ENCODE assay signal across 8 mouse cellular contexts in genomic region chr4:141545071-141545742, GRCm38 (mm10). TPM values are rescaled to one million over a fixed set of nuclear protein-coding genes. Genes with fewer than 3 reads are reported as not detected.
A peak's percentile ranks its signal among the peaks of the same experiment; 100 is the strongest.
DNase-seq lines count a peak whose midpoint lies in the region; ATAC-seq and TF ChIP-seq lines count a peak whose summit lies in the region.

No protein-coding gene starts in this region.

- dilution Hi-C loops in CH12.LX (cut with MboI; ENCODE audit: extremely low pct_ligation_motif_present, extremely low pct_unique_long_range_greater_than_20kb, low sequenced_read_pairs) = no loop called here

- peak overlapping the region; percentile 98 for H3K27ac ChIP-seq in CH12.LX (ENCODE audit: insufficient read depth, low read depth)
- peak overlapping the region; percentile 100 for H3K27ac ChIP-seq in brown adipose tissue, adult 24 weeks (replicated peaks; ENCODE audit: low read depth, low read length)
- peak overlapping the region; percentile 100 for H3K27ac ChIP-seq in heart, embryonic 12.5 days (ENCODE audit: poor library complexity, severe bottlenecking)
- H3K27ac ChIP-seq in kidney, postnatal 0 days = peak overlapping the region; percentile 100
- H3K27ac ChIP-seq in liver, embryonic 15.5 days (replicated peaks) = peak overlapping the region; percentile 97
- H3K27ac ChIP-seq in neural tube, embryonic 11.5 days (ENCODE audit: low read depth, low read length) = peak overlapping the region; percentile 91

- H3K27me3 ChIP-seq in CH12.LX (replicated peaks) = no peaks in the 10 kb centered on the region
- H3K27me3 ChIP-seq in heart, embryonic 12.5 days (replicated peaks) = no peaks in the 10 kb centered on the region
- H3K27me3 ChIP-seq in kidney, postnatal 0 days (ENCODE audit: insufficient read depth, low read length) = no peaks in the 10 kb centered on the region
- no peaks in the 10 kb centered on the region for H3K27me3 ChIP-seq in liver, embryonic 15.5 days
- no peaks in the 10 kb centered on the region for H3K27me3 ChIP-seq in neural tube, embryonic 11.5 days (ENCODE audit: control insufficient read depth, insufficient read depth, low read length)

- H3K36me3 ChIP-seq in CH12.LX (replicated peaks in 1 of 2; ENCODE audit: control insufficient read depth in 1 of 2, insufficient read depth in 1 of 2, low read length in 1 of 2) = no peaks in the 10 kb centered on the region
- no peaks in the 10 kb centered on the region for H3K36me3 ChIP-seq in heart, embryonic 12.5 days
- no peaks in the 10 kb centered on the region for H3K36me3 ChIP-seq in kidney, postnatal 0 days (ENCODE audit: insufficient read depth, low read length)
- no peaks in the 10 kb centered on the region for H3K36me3 ChIP-seq in liver, embryonic 15.5 days (replicated peaks)
- H3K36me3 ChIP-seq in neural tube, embryonic 11.5 days (ENCODE audit: control insufficient read depth, insufficient read depth, low read length) = no peaks in the 10 kb centered on the region

- H3K9me3 ChIP-seq in CH12.LX (replicated peaks; ENCODE audit: low read length) = no peaks in the 10 kb centered on the region
- H3K9me3 ChIP-seq in heart, embryonic 12.5 days (replicated peaks) = no peaks in the 10 kb centered on the region
- H3K9me3 ChIP-seq in kidney, postnatal 0 days (replicated peaks; ENCODE audit: low read length) = no peaks in the 10 kb centered on the region
- no peaks in the 10 kb centered on the region for H3K9me3 ChIP-seq in liver, embryonic 15.5 days (replicated peaks)
- no peaks in the 10 kb centered on the region for H3K9me3 ChIP-seq in neural tube, embryonic 11.5 days (ENCODE audit: control insufficient read depth, low read length)

- H3K4me2 ChIP-seq in CH12.LX (ENCODE audit: insufficient read depth, low read depth, poor library complexity, severe bottlenecking) = peak overlapping the region; percentile 54
- peak overlapping the region; percentile 96 for H3K4me2 ChIP-seq in heart, embryonic 12.5 days
- peak overlapping the region; percentile 85 for H3K4me2 ChIP-seq in kidney, postnatal 0 days (ENCODE audit: low read length)
- H3K4me2 ChIP-seq in liver, embryonic 15.5 days = peak overlapping the region; percentile 96
- H3K4me2 ChIP-seq in neural tube, embryonic 11.5 days (ENCODE audit: low read depth) = peak overlapping the region; percentile 97

- no peak for DNase-seq in CH12.LX (ENCODE audit: extremely low read depth)
- DNase-seq in kidney, postnatal 0 days (ENCODE audit: low spot score) = peak; percentile 58
- no peak for DNase-seq in neural tube, embryonic 11.5 days (ENCODE audit: low spot score)
- DNase-seq in testis, postnatal 10 days (ENCODE audit: low spot score) = peak; percentile 84

- 0 out of 2 replicates have a peak, but pooled peaks have one; percentile 5 for TF ChIP-seq EP300 in CH12.LX (IDR thresholded peaks at IDR 0.05; ENCODE audit: low read length)

- H3K9ac ChIP-seq in CH12.LX (ENCODE audit: insufficient read depth, low read depth) = peak overlapping the region; percentile 79
- H3K9ac ChIP-seq in heart, embryonic 12.5 days = peak overlapping the region; percentile 91
- peak overlapping the region; percentile 98 for H3K9ac ChIP-seq in kidney, postnatal 0 days (ENCODE audit: low read depth, low read length)
- H3K9ac ChIP-seq in liver, embryonic 15.5 days = peak overlapping the region; percentile 79
- peak overlapping the region; percentile 98 for H3K9ac ChIP-seq in neural tube, embryonic 11.5 days (ENCODE audit: low read length)

- peak overlapping the region; percentile 59 to 93 (median 81) for H3K4me3 ChIP-seq in CH12.LX (replicated peaks in 1 of 3; ENCODE audit: low read depth in 2 of 3, low read length in 2 of 3, poor library complexity in 1 of 3)
- peak overlapping the region; percentile 93 for H3K4me3 ChIP-seq in brown adipose tissue, adult 24 weeks (ENCODE audit: insufficient read depth, low read depth, low read length)
- H3K4me3 ChIP-seq in heart, embryonic 12.5 days = peak overlapping the region; percentile 68
- peak overlapping the region; percentile 78 for H3K4me3 ChIP-seq in kidney, postnatal 0 days (replicated peaks; ENCODE audit: low read depth, low read length)
- H3K4me3 ChIP-seq in liver, embryonic 15.5 days (replicated peaks) = peak overlapping the region; percentile 97
- peak overlapping the region; percentile 70 for H3K4me3 ChIP-seq in neural tube, embryonic 11.5 days (ENCODE audit: low read depth, low read length)

- ATAC-seq in erythroid progenitor cell, adult 5-6 weeks (replicated peaks; ENCODE audit: low FRiP score, poor library complexity, severe bottlenecking) = peak; percentile 72
- peak; percentile 58 for ATAC-seq in heart, embryonic 12.5 days (ENCODE audit: insufficient number of reproducible peaks, low FRiP score)
- peak; percentile 46 for ATAC-seq in kidney, postnatal 0 days (replicated peaks; ENCODE audit: low FRiP score, low read depth)
- ATAC-seq in liver, embryonic 15.5 days (ENCODE audit: insufficient read depth) = peak; percentile 20
- ATAC-seq in neural tube, embryonic 11.5 days (ENCODE audit: insufficient read depth, low FRiP score, low TSS enrichment) = peak; percentile 46

- WGBS in heart, embryonic 12.5 days = under 1% methylated on average over 45 of the region's 45 CpGs
- under 1% methylated on average over 45 of the region's 45 CpGs for WGBS in kidney, postnatal 0 days
- under 1% methylated on average over 45 of the region's 45 CpGs for WGBS in liver, embryonic 15.5 days (ENCODE audit: insufficient replicate concordance)
- WGBS in neural tube, embryonic 11.5 days = under 1% methylated on average over 45 of the region's 45 CpGs

- TF ChIP-seq POLR2A in CH12.LX (IDR thresholded peaks at IDR 0.05; ENCODE audit: low read depth, low read length) = no peak; the same call in 1 of the 2 replicates

- no peak for TF ChIP-seq RAD21 in CH12.LX (IDR thresholded peaks at IDR 0.05; ENCODE audit: low read depth, low read length)

- TF ChIP-seq CTCF in CH12.LX (conservative IDR thresholded peaks at IDR 0.05 in 1 of 2, IDR thresholded peaks at IDR 0.05 in 1 of 2; ENCODE audit: low read depth in 2 of 2, low read length in 2 of 2) = no peak
- TF ChIP-seq CTCF in kidney, postnatal 0 days (IDR thresholded peaks at IDR 0.05; ENCODE audit: low read depth) = no peak

- no peaks in the 10 kb centered on the region for H3K79me2 ChIP-seq in CH12.LX (replicated peaks; ENCODE audit: control insufficient read depth, extremely low read depth, insufficient read depth, poor library complexity, severe bottlenecking)

- H3K4me1 ChIP-seq in CH12.LX (ENCODE audit: control insufficient read depth in 1 of 2, insufficient read depth in 2 of 2) = peaks cover under 1 to 46% of the 10 kb centered on the region in 2 experiments; a peak in 2 of 4 replicates
- no peaks in the 10 kb centered on the region for H3K4me1 ChIP-seq in brown adipose tissue, adult 24 weeks (ENCODE audit: control insufficient read depth, insufficient read depth, insufficient read length, low read length)
- 0 out of 2 replicates have a peak, but pooled peaks cover 7% of the 10 kb centered on the region for H3K4me1 ChIP-seq in heart, embryonic 12.5 days (replicated peaks)
- no peaks in the 10 kb centered on the region; the same call in 1 of the 2 replicates for H3K4me1 ChIP-seq in kidney, postnatal 0 days (replicated peaks; ENCODE audit: insufficient read depth, low read length)
- peaks cover 45% of the 10 kb centered on the region for H3K4me1 ChIP-seq in liver, embryonic 15.5 days (replicated peaks)
- peaks cover 15% of the 10 kb centered on the region for H3K4me1 ChIP-seq in neural tube, embryonic 11.5 days (ENCODE audit: control insufficient read depth, insufficient read depth, low read length)

- in situ Hi-C loops in CH12.LX (cut with MboI; ENCODE audit: low pct_ligation_motif_present, low pct_unique_long_range_greater_than_20kb, low sequenced_read_pairs) = no loop called here

TF ChIP-seq in CH12.LX, 34 proteins besides CTCF, POLR2A, EP300 and RAD21 (continues in another document):
- TF ChIP-seq NELFE (IDR thresholded peaks at IDR 0.05; ENCODE audit: low read depth, low read length) (0 out of 2 replicates have a peak, but pooled peaks have one; percentile 34), IRF4 (IDR thresholded peaks at IDR 0.05; ENCODE audit: low read depth, low read length) (no peak; the same call in 1 of the 2 replicates), TBP (conservative IDR thresholded peaks at IDR 0.05; ENCODE audit: low read depth, low read length) (no peak; the same call in 1 of the 2 replicates), ZNF384 (IDR thresholded peaks at IDR 0.05; ENCODE audit: low read depth, low read length) (no peak), MAZ (IDR thresholded peaks at IDR 0.05; ENCODE audit: low read depth, low read length) (peak; percentile 39; the same call in 1 of the 2 replicates), JUN (IDR thresholded peaks at IDR 0.05; ENCODE audit: insufficient read depth, low read depth, low read length) (no peak), MAFK (IDR thresholded peaks at IDR 0.05; ENCODE audit: insufficient replicate concordance, low read length) (no peak), UBTF (IDR thresholded peaks at IDR 0.05; ENCODE audit: low read depth, low read length) (peak; percentile 83; the same call in 1 of the 2 replicates), SIN3A (IDR thresholded peaks at IDR 0.05; ENCODE audit: low read length) (peak; percentile 74), TCF12 (IDR thresholded peaks at IDR 0.05; ENCODE audit: low read depth, low read length) (peak; percentile 66; the same call in 1 of the 2 replicates), GABPA (IDR thresholded peaks at IDR 0.05; ENCODE audit: insufficient replicate concordance, low read depth, low read length) (no peak), E2F4 (IDR thresholded peaks at IDR 0.05; ENCODE audit: insufficient replicate concordance, low read depth, low read length) (no peak), CHD1 (IDR thresholded peaks at IDR 0.05; ENCODE audit: low read depth, low read length) (peak; percentile 71; the same call in 1 of the 2 replicates), HCFC1 (IDR thresholded peaks at IDR 0.05; ENCODE audit: low read depth, low read length) (no peak), MEF2A (IDR thresholded peaks at IDR 0.05; ENCODE audit: borderline replicate concordance, low read depth, low read length) (no peak)

RNA-seq across cellular contexts. Expression of gene Spen, which starts 6.8 kb away (rescaled TPM):
- total RNA-seq in CH12.LX (2012; rRNA removed) (10.2 and 10.8 TPM in 2 replicates), CH12.LX (2014; rRNA removed) (2.6 and 4.0 TPM in 2 replicates)
- 21.3 and 21.6 TPM in 2 replicates for polyA plus RNA-seq in CH12.LX (2012; ENCODE audit: insufficient read length, low read depth)
- polyA plus RNA-seq in brown adipose tissue, adult 24 weeks (2012; ENCODE audit: insufficient read depth, insufficient read length, missing spikeins) = 9.5 and 15.2 TPM in 2 replicates
- total RNA-seq in erythroid progenitor cell, adult 5-6 weeks (2015; ENCODE audit: low replicate concordance) = 72.9 and 77.1 TPM in 2 replicates
- total RNA-seq in erythroid progenitor cell, adult 5-6 weeks (2017; ENCODE audit: low replicate concordance) = 132 and 139 TPM in 2 replicates
- polyA plus RNA-seq in heart, embryonic 12.5 days (2016; fragmentation: Nextera tagmentation; extraction: Ambion mirVana) = 9.0 and 9.1 TPM in 2 replicates
- polyA plus RNA-seq in kidney, postnatal 0 days (2015; fragmentation: Nextera tagmentation; extraction: Ambion mirVana) = 6.2 and 6.6 TPM in 2 replicates
- 4.7 and 5.6 TPM in 2 replicates for polyA plus RNA-seq in liver, embryonic 15.5 days (2015; fragmentation: Nextera tagmentation; extraction: Ambion mirVana)
- polyA plus RNA-seq in neural tube, embryonic 11.5 days (2014; fragmentation: Nextera tagmentation; extraction: Ambion mirVana) = 13.9 and 16.2 TPM in 2 replicates

Comparison
In these comparisons a context has a peak if more than half of its experiments do, and no peak if none do; other contexts are left out.
1. DNase-seq: peak in kidney, postnatal 0 days (single experiment) and testis, postnatal 10 days (single experiment); none in CH12.LX (single experiment) and neural tube, embryonic 11.5 days (single experiment).
2. ATAC-seq: peak in every context shown above with its lines; median percentile 72 in erythroid progenitor cell, adult 5-6 weeks; 58 in heart, embryonic 12.5 days; 46 in kidney, postnatal 0 days; 46 in neural tube, embryonic 11.5 days; 20 in liver, embryonic 15.5 days.
3. Peak in every context shown above with its lines, with median percentiles within 50 percentile points of each other: H3K27ac ChIP-seq, H3K4me2 ChIP-seq, H3K4me3 ChIP-seq and H3K9ac ChIP-seq.